Mouse (Mus musculus): ENCODE measurements at regions not wholly inside any gene's neighbourhood (a gene's known extent, or its start where the extent isn't known, plus 50 kb on each side); places are given as distances from the start of the nearest gene placed in this dataset.

DNA sequence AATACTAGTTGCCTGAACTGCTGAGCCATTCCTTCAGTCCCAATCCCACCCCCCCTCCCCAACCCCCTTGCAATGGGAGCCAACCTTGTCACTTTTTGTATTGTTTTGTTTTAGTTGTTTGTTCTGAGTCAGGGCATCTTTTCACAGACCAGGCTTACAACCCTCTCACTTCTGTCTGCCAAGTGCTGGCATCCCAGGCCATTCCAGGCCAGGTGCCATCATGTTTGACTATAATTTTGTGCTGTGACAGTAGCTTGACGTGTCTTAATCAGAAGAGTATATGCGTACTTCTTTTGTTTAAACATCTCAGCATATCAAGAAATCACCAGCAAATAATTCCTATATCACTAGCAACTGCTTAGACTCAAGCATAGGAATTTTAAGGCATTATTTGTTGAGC is 117.0 kb upstream of the Ccdc54 start:
- no peaks in the 10 kb centered on the region for H3K36me3 ChIP-seq (ENCODE audit: control insufficient read depth, insufficient read depth, low read length)
- no peak for DNase-seq
- no peak for TF ChIP-seq CTCF (IDR thresholded peaks at IDR 0.05; ENCODE audit: borderline replicate concordance, control insufficient read depth, extremely low read depth, insufficient read depth, low read length, poor library complexity)
- TF ChIP-seq POLR2A (IDR thresholded peaks at IDR 0.05; ENCODE audit: control insufficient read depth, extremely low read depth, insufficient read depth, low read length, poor library complexity): no peak
- 97% methylated on average over 2 of the region's 2 CpGs for WGBS
- no peak overlapping the region for H3K27ac ChIP-seq (ENCODE audit: control insufficient read depth, insufficient read depth, low read length)
- H3K4me3 ChIP-seq (ENCODE audit: control insufficient read depth, insufficient read depth, low read length): no peak overlapping the region
- H3K4me1 ChIP-seq (replicated peaks; ENCODE audit: control insufficient read depth, insufficient read depth, low read length): no peaks in the 10 kb centered on the region
- no peaks in the 10 kb centered on the region for H3K27me3 ChIP-seq (ENCODE audit: control insufficient read depth, insufficient read depth, low read length)

DNA sequence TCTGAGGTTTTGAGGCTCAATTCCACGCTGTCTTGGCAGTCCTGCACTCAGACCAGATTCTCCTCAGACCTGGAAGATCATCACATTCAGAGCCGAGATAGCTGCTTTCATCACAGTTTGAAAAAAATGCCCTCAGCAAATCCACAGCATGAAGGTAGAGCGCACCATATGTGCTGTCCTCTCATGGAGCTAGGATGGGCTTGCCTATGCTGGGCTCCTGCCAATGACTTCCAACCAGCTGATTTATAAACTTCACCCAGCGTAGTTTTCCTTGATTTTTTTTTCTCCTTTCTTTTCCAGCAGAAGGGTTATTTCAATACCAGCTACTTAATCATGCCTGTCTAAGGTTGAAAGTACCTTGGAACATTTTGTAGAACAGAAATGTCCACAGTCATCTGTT is 115.0 kb upstream of the Ccdc54 start:
- Histone ChIP-seq H3K36me3 (ENCODE audit: control insufficient read depth, insufficient read depth, low read length) (no peaks in the 10 kb centered on the region), H3K4me1 (replicated peaks; ENCODE audit: control insufficient read depth, insufficient read depth, low read length) (no peaks in the 10 kb centered on the region), H3K4me3 (ENCODE audit: control insufficient read depth, insufficient read depth, low read length) (no peak overlapping the region), H3K27ac (ENCODE audit: control insufficient read depth, insufficient read depth, low read length) (no peak overlapping the region), H3K27me3 (ENCODE audit: control insufficient read depth, insufficient read depth, low read length) (no peaks in the 10 kb centered on the region)
- TF ChIP-seq CTCF (IDR thresholded peaks at IDR 0.05; ENCODE audit: borderline replicate concordance, control insufficient read depth, extremely low read depth, insufficient read depth, low read length, poor library complexity): no peak
- no peak for TF ChIP-seq POLR2A (IDR thresholded peaks at IDR 0.05; ENCODE audit: control insufficient read depth, extremely low read depth, insufficient read depth, low read length, poor library complexity)
- DNase-seq: no peak
- WGBS: 67% methylated on average over 4 of the region's 4 CpGs

DNA sequence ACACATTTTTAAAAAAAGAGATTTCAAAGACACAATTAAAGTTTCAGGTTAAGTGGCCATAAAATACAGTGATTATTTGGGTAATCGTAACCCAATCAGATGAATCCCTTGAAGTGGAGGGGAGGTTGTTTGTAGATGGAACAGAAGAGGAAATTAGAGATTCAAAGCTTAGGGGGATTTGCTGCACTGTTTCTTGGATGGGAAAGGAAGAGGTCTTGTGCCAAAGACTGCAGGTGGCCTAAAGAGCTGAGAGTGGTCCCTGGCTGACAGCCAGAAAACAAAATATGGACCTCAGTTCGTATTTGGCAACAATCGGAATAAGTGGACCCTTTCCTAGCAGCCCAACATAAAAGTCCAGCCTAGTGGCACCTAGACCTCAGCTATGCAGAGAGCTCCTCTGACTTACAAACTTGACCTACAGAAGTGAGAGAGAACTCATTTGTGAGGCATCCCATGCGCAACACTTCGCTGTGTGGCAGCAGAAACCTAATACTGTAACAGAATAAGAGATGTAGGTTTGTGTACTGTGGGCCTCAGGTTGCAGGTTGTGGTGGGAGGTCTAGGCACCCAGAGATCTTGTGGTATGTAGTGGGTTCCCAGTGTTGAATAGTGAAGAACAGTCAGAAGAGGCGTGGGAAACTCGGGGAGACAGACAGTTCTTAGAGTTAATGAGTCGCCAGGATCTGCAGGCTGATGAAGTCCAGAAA is 110.0 kb upstream of the Ccdc54 start:
- no peak for DNase-seq
- TF ChIP-seq POLR2A (IDR thresholded peaks at IDR 0.05; ENCODE audit: control insufficient read depth, extremely low read depth, insufficient read depth, low read length, poor library complexity) (no peak), CTCF (IDR thresholded peaks at IDR 0.05; ENCODE audit: borderline replicate concordance, control insufficient read depth, extremely low read depth, insufficient read depth, low read length, poor library complexity) (no peak)
- no peak overlapping the region for H3K4me3 ChIP-seq (ENCODE audit: control insufficient read depth, insufficient read depth, low read length)
- H3K36me3 ChIP-seq (ENCODE audit: control insufficient read depth, insufficient read depth, low read length): no peaks in the 10 kb centered on the region
- 66% methylated on average over 8 of the region's 8 CpGs for WGBS
- no peaks in the 10 kb centered on the region for H3K4me1 ChIP-seq (replicated peaks; ENCODE audit: control insufficient read depth, insufficient read depth, low read length)
- H3K27me3 ChIP-seq (ENCODE audit: control insufficient read depth, insufficient read depth, low read length): no peaks in the 10 kb centered on the region
- no peak overlapping the region; the same call in 1 of the 2 replicates for H3K27ac ChIP-seq (ENCODE audit: control insufficient read depth, insufficient read depth, low read length)

DNA sequence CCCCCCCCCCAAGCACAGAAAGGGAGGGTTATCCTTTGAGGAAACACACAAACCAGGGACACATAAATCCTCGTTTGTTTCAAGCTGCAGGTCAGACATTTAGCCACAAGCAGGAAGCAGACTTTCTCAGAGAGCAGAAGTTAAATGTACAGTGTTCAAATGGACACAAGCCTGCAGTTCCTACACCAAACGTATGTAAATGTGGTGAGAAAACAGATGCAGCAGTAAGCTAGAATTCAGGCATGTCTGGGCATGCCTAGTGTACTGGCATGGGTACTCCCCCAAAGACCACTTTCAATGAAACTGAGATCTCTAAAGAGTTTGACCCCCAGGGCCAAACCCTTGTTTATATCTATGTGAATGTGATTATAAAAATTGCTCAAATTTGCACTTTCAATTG is 109.2 kb upstream of the Ccdc54 start:
- Histone ChIP-seq H3K36me3 (ENCODE audit: control insufficient read depth, insufficient read depth, low read length) (no peaks in the 10 kb centered on the region), H3K4me3 (ENCODE audit: control insufficient read depth, insufficient read depth, low read length) (no peak overlapping the region), H3K27ac (ENCODE audit: control insufficient read depth, insufficient read depth, low read length) (no peak overlapping the region), H3K4me1 (replicated peaks; ENCODE audit: control insufficient read depth, insufficient read depth, low read length) (no peaks in the 10 kb centered on the region), H3K27me3 (ENCODE audit: control insufficient read depth, insufficient read depth, low read length) (no peaks in the 10 kb centered on the region)
- TF ChIP-seq POLR2A (IDR thresholded peaks at IDR 0.05; ENCODE audit: control insufficient read depth, extremely low read depth, insufficient read depth, low read length, poor library complexity): no peak
- TF ChIP-seq CTCF (IDR thresholded peaks at IDR 0.05; ENCODE audit: borderline replicate concordance, control insufficient read depth, extremely low read depth, insufficient read depth, low read length, poor library complexity): no peak
- whole genome bisulfite sequencing: 39% methylated on average over 2 of the region's 2 CpGs
- no peak for DNase-seq

DNA sequence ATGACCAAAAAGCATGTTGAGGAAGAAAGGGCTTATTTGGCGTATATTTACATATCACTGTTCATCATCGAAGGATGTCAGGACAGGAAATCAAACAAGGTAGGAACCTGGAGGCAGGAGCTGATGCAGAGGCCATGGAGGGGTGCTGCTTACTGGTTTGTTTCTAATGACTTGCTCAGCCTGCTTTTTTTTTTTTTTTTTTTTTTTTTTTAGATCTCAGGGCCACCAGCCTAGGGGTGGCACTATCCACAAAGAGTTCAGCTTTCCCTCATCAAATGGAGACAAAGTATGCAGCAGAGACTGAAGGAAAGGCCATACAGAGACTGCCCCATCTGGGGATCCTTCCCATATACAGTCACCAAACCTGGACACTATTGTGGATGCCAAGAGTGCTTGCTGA is 106.8 kb upstream of the Ccdc54 start:
- H3K27ac ChIP-seq (ENCODE audit: control insufficient read depth, insufficient read depth, low read length): no peak overlapping the region
- no peaks in the 10 kb centered on the region for H3K36me3 ChIP-seq (ENCODE audit: control insufficient read depth, insufficient read depth, low read length)
- 82% methylated on average over 2 of the region's 2 CpGs for WGBS
- no peaks in the 10 kb centered on the region for H3K4me1 ChIP-seq (replicated peaks; ENCODE audit: control insufficient read depth, insufficient read depth, low read length)
- no peak overlapping the region for H3K4me3 ChIP-seq (ENCODE audit: control insufficient read depth, insufficient read depth, low read length)
- DNase-seq: no peak
- no peaks in the 10 kb centered on the region for H3K27me3 ChIP-seq (ENCODE audit: control insufficient read depth, insufficient read depth, low read length)
- no peak for TF ChIP-seq POLR2A (IDR thresholded peaks at IDR 0.05; ENCODE audit: control insufficient read depth, extremely low read depth, insufficient read depth, low read length, poor library complexity)
- no peak for TF ChIP-seq CTCF (IDR thresholded peaks at IDR 0.05; ENCODE audit: borderline replicate concordance, control insufficient read depth, extremely low read depth, insufficient read depth, low read length, poor library complexity)

DNA sequence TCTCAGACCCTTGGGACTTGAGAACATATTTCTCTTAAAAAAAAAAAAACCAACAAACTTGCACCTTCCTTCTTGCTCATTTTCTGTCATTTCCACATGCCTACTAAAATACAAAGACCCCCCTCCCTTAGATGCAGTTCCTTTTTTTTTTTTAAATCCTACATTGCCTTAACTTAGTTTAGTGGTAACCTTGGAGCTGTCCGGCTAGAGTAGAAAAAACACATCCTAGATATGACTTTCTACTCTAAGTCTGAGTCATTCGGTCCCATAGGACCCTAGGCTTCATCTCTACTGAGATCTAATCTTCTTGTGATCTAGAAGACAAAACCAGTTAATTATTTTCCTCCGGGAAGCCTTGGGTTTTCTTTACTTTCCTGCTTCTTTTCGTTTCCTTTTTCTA is 105.1 kb upstream of the Ccdc54 start:
- 81% methylated on average over 4 of the region's 4 CpGs for WGBS
- Histone ChIP-seq H3K36me3 (ENCODE audit: control insufficient read depth, insufficient read depth, low read length) (no peaks in the 10 kb centered on the region), H3K4me3 (ENCODE audit: control insufficient read depth, insufficient read depth, low read length) (no peak overlapping the region), H3K4me1 (replicated peaks; ENCODE audit: control insufficient read depth, insufficient read depth, low read length) (no peaks in the 10 kb centered on the region), H3K27ac (ENCODE audit: control insufficient read depth, insufficient read depth, low read length) (no peak overlapping the region), H3K27me3 (ENCODE audit: control insufficient read depth, insufficient read depth, low read length) (no peaks in the 10 kb centered on the region)
- TF ChIP-seq CTCF (IDR thresholded peaks at IDR 0.05; ENCODE audit: borderline replicate concordance, control insufficient read depth, extremely low read depth, insufficient read depth, low read length, poor library complexity) (no peak), POLR2A (IDR thresholded peaks at IDR 0.05; ENCODE audit: control insufficient read depth, extremely low read depth, insufficient read depth, low read length, poor library complexity) (no peak)
- DNase-seq: no peak

DNA sequence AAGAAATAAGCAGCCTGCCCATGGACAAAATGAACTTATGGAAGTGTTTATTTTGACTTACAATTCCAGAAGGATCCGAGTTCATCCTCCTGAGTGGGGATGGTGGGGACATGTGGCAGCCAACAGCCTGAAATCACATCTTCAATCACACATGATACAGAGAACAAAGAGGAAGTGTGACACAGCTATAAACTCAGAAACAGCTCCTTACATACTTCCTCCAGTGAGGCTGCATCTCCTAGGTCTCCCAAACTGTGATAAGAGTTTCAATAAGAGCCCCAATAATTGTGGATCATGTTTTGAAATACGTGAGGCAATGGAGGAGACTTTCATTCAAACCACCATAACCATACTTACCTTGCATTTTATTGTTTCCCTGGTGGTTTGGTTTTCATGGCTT is 103.1 kb upstream of the Ccdc54 start:
- Histone ChIP-seq H3K4me3 (ENCODE audit: control insufficient read depth, insufficient read depth, low read length) (no peak overlapping the region), H3K4me1 (replicated peaks; ENCODE audit: control insufficient read depth, insufficient read depth, low read length) (no peaks in the 10 kb centered on the region), H3K27me3 (ENCODE audit: control insufficient read depth, insufficient read depth, low read length) (no peaks in the 10 kb centered on the region), H3K36me3 (ENCODE audit: control insufficient read depth, insufficient read depth, low read length) (no peaks in the 10 kb centered on the region), H3K27ac (ENCODE audit: control insufficient read depth, insufficient read depth, low read length) (no peak overlapping the region)
- 59% methylated on average over 2 of the region's 2 CpGs for WGBS
- DNase-seq: no peak
- TF ChIP-seq CTCF (IDR thresholded peaks at IDR 0.05; ENCODE audit: borderline replicate concordance, control insufficient read depth, extremely low read depth, insufficient read depth, low read length, poor library complexity) (no peak), POLR2A (IDR thresholded peaks at IDR 0.05; ENCODE audit: control insufficient read depth, extremely low read depth, insufficient read depth, low read length, poor library complexity) (no peak)
